ENCODE assay signal across 8 mouse cellular contexts in genomic region chr6:59412417-59413346, GRCm38 (mm10). TPM values are rescaled to one million over a fixed set of nuclear protein-coding genes. Genes with fewer than 3 reads are reported as not detected.
DNase-seq lines count a peak whose midpoint lies in the region; ATAC-seq lines count a peak whose summit lies in the region.

No protein-coding gene starts in this region.

- no peaks in the 10 kb centered on the region for H3K9me3 ChIP-seq in limb, embryonic 13.5 days

- H3K27ac ChIP-seq in limb, embryonic 13.5 days: peak overlapping the region; percentile 73

- peak; percentile 53 for ATAC-seq in frontal cortex, adult (ENCODE audit: low TSS enrichment)
- peak; percentile 70 for ATAC-seq in limb, embryonic 13.5 days (ENCODE audit: low FRiP score, low read depth)

- DNase-seq in frontal cortex, postnatal 10 days (ENCODE audit: low spot score in 2 of 2): no peak
- DNase-seq in spleen, postnatal 36 days (ENCODE audit: low spot score in 2 of 2): peak; percentile 13 to 14
- no peak for DNase-seq in spleen, adult 18-20 months
- no peak for DNase-seq in layer of hippocampus, adult 11-12 months (ENCODE audit: low spot score)
- no peak for DNase-seq in adrenal gland, adult 18-20 months (ENCODE audit: low spot score in 2 of 2)
- DNase-seq in gastrocnemius, postnatal 4 days (ENCODE audit: low spot score in 2 of 2): no peak

- no peak overlapping the region for H3K9ac ChIP-seq in limb, embryonic 13.5 days

- H3K36me3 ChIP-seq in limb, embryonic 13.5 days: no peaks in the 10 kb centered on the region

- no peaks in the 10 kb centered on the region for H3K27me3 ChIP-seq in limb, embryonic 13.5 days

- 0 out of 2 replicates have a peak overlapping the region, but pooled peaks have one; percentile 10 for H3K4me3 ChIP-seq in limb, embryonic 13.5 days

- WGBS in limb, embryonic 13.5 days: 15% methylated on average over 13 of the region's 13 CpGs

- peaks cover 15% of the 10 kb centered on the region for H3K4me1 ChIP-seq in limb, embryonic 13.5 days

- peak overlapping the region; percentile 45 for H3K4me2 ChIP-seq in limb, embryonic 13.5 days (replicated peaks)

RNA-seq across cellular contexts. Expression of gene Gprin3, which starts 13.4 kb away (rescaled TPM):
- 1.0 and 1.3 TPM in 2 replicates for polyA plus RNA-seq in limb, embryonic 13.5 days (2015; fragmentation: Nextera tagmentation; extraction: Ambion mirVana)
- 1 to 10 TPM; 1.4 to 1.9 TPM for total RNA-seq in adrenal gland, adult 18-20 months (2021)
- total RNA-seq in gastrocnemius, postnatal 4 days (2021): 1 to 10 TPM in 1 of 2 experiments, under 1 TPM in 1; 0.91 to 1.6 TPM

Comparison
In these comparisons a context has a peak if more than half of its experiments do, and no peak if none do; other contexts are left out.
1. DNase-seq: peak in spleen, postnatal 36 days (2 of 2); none in frontal cortex, postnatal 10 days (0 of 2), spleen, adult 18-20 months (0 of 2), layer of hippocampus, adult 11-12 months (single experiment), adrenal gland, adult 18-20 months (0 of 2) and gastrocnemius, postnatal 4 days (0 of 2).